Mouse (Mus musculus) forebrain, embryonic 11.5 days (tissue): ENCODE measurements around the gene Postn. TPM values are rescaled to one million over a fixed set of nuclear protein-coding genes. Genes with fewer than 3 reads are reported as not detected.

Experiments
- ATAC-seq: fragments of 200-750 bp; cut with Nextera tagmentation; replicated peaks from 2 replicates; pipeline ENCODE4 v1.8.0; 2017; ENCODE audit warnings: moderate TSS enrichment; ENCODE audit not compliant: low FRiP score
- DNase-seq: peaks from one replicate; pipeline ENCODE4 v3.0.0-alpha.2; 2017; ENCODE audit warnings: low spot score
- H3K27ac ChIP-seq: fragments of 300-500 bp; sonication (generic); 2 replicates; pipeline ENCODE4 v1.5.1; 2014; ENCODE audit warnings: low read depth, low read length
- H3K27me3 ChIP-seq: fragments of 300-500 bp; sonication (generic); 2 replicates; pipeline ENCODE4 v1.6.1; 2014; ENCODE audit warnings: mild to moderate bottlenecking, low read length, mixed read lengths; ENCODE audit not compliant: control insufficient read depth, insufficient read depth
- H3K36me3 ChIP-seq: fragments of 300-500 bp; sonication (generic); 2 replicates; pipeline ENCODE4 v1.6.1; 2014; ENCODE audit warnings: mild to moderate bottlenecking, low read length, moderate library complexity, mixed read lengths; ENCODE audit not compliant: control insufficient read depth, insufficient read depth
- H3K4me1 ChIP-seq: fragments of 300-500 bp; sonication (generic); replicated peaks from 2 replicates; pipeline ENCODE4 v1.6.1; 2014; ENCODE audit warnings: low read length, mixed read lengths; ENCODE audit not compliant: control insufficient read depth, insufficient read depth
- H3K4me2 ChIP-seq: fragments of 300-500 bp; sonication (generic); 2 replicates; pipeline ENCODE4 v1.6.1; 2014; ENCODE audit warnings: low read depth, mild to moderate bottlenecking, low read length, moderate library complexity, mixed read lengths; ENCODE audit not compliant: severe bottlenecking
- H3K4me3 ChIP-seq: fragments of 300-500 bp; sonication (generic); 2 replicates; pipeline ENCODE4 v1.5.1; 2014; ENCODE audit warnings: low read depth, low read length
- H3K9ac ChIP-seq: fragments of 300-500 bp; sonication (generic); 2 replicates; pipeline ENCODE4 v1.6.1; 2014; ENCODE audit warnings: low read length
- H3K9me3 ChIP-seq: fragments of 300-500 bp; sonication (generic); 2 replicates; pipeline ENCODE4 v1.6.1; 2016; ENCODE audit warnings: low read length, mixed read lengths; ENCODE audit not compliant: control insufficient read depth
- WGBS: fragments of 180-500 bp; shearing (Covaris S2); extraction: QIAGEN DNeasy Blood & Tissue Kit; methylation state at CpG from one replicate; pipeline ENCODE4 v1.1.7; 2014; 5-methylcytosine and 5-hydroxymethylcytosine counted together
- polyA plus RNA-seq: library from polyadenylated mRNA; unstranded; fragments of >200 nt; fragmentation: Nextera tagmentation; extraction: Ambion mirVana; gene quantifications from 2 replicates; pipeline ENCODE4 v1.2.1, GENCODE M21; 2014

Gene Postn
- polyA plus RNA-seq: 6.9 and 7.4 TPM in 2 replicates

DNA sequence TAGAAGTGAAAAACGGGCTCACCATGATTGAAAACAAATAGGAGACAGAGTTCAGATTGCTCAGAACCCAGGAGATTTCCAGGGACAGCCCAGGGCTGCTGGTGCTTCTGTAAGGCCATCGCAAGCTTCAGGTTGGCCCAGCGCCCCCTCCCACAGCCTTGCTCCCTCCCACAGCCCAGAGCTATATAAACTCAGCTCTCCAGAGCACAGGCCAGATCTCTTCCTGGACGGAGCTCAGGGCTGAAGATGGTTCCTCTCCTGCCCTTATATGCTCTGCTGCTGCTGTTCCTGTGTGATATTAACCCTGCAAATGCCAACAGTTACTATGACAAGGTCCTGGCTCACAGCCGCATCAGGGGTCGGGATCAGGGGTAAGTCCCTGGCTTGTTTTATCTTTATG lies at the start of gene Postn:
Postn (plus strand) TSS at position 213 of the 400 bp plus-strand sequence.
- 62% methylated on average over 6 of the region's 6 CpGs for WGBS
- Histone ChIP-seq H3K4me3 (no peak within 1 kb of the TSS), H3K36me3 (no peaks in the 10 kb centered on the region), H3K9me3 (no peaks in the 10 kb centered on the region), H3K9ac (no peak within 1 kb of the TSS), H3K4me1 (no peaks in the 10 kb centered on the region), H3K4me2 (no peak within 1 kb of the TSS), H3K27ac (no peak within 1 kb of the TSS), H3K27me3 (no peaks in the 10 kb centered on the region)
- DNase-seq (no peak), ATAC-seq (no peak)

DNA sequence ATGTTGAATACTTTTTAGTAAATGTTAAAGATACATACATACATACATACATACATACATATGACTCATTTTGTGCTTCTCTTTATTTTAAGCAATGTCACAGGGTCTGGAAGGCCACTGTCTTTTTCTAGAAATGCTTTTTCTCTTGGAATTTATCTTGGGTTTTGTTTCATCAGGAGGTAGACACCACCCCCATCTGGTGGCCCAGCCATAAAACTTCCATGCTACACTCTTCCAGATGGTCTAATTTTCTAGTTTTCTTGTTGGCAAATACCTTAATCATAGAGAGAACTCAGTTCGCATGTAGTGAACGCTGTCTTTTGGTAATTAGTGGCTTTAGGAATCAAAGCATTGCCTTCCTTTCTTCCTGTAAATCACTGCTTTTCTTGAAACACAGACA lies 46.9 kb upstream of the Postn start:
- no peaks in the 10 kb centered on the region for H3K9me3 ChIP-seq
- no peak overlapping the region for H3K4me2 ChIP-seq
- no peak overlapping the region for H3K27ac ChIP-seq
- H3K4me3 ChIP-seq: no peak overlapping the region
- no peaks in the 10 kb centered on the region for H3K4me1 ChIP-seq
- H3K9ac ChIP-seq: no peak overlapping the region
- ATAC-seq: no peak
- H3K36me3 ChIP-seq: no peaks in the 10 kb centered on the region
- DNase-seq: no peak
- 85% methylated on average over 2 of the region's 2 CpGs for WGBS
- H3K27me3 ChIP-seq: no peaks in the 10 kb centered on the region

DNA sequence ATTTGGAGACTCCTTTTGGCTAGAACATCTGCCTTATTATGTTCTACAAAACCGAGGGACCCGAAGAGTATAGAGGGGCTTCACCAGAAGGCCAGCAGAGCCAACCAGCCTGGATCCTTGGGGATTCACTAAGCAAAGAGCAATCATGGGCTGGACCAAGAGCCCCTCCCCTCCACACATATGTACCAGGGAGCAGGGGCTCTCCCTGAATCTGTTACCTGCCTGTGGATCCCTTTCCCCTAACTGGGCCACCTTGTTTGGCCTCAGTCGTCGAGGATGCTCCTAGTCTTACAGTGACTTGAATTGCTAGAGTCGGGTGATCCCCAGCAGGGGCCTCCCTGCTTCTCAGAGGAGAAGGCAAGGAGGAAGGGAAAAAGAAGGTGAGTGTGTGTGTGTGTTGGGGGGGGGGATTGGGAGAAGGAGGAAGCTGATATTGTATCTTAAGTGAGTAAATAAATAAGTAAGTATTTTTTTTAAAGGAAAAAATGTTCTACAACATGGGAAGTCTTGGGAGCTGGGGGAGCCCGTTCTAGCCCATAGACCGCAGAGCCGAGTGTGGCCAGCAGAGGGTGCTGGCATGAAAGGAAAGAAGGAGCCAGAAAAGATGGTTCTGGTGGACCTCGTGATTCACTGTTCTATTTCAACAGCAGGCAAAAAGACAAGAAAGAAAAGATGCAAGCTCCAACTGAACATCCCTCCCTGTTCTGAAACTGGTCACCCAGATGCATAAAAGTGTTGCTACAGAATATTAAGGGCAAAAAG lies 7.8 kb upstream of the Postn start:
- Histone ChIP-seq H3K9ac (no peak overlapping the region), H3K9me3 (no peaks in the 10 kb centered on the region), H3K4me3 (no peak overlapping the region), H3K4me1 (no peaks in the 10 kb centered on the region), H3K4me2 (no peak overlapping the region), H3K36me3 (no peaks in the 10 kb centered on the region), H3K27ac (no peak overlapping the region), H3K27me3 (no peaks in the 10 kb centered on the region)
- peak; percentile 68 for DNase-seq
- 33% methylated on average over 9 of the region's 9 CpGs for WGBS
- no peak; the same call in 1 of the 2 replicates for ATAC-seq

DNA sequence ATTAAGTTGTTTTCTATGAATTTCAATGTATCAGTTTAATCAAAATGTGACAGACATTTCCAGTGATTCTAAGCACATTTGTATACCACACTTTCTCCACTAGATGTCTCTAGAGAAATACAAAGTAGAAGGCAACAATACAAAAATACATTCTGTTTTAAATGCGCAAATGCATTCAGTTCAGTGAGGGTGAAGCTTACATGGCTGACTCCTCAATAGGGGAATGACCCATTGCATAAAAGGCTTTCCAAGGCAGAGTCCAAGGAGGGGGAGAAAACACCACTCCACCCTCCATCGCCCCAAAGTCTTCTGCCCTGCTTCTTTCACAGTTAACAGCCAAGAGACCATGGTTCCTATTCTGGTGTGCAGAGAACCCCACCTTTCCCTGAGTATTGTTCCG lies 3.3 kb upstream of the Postn start:
- H3K4me1 ChIP-seq: no peaks in the 10 kb centered on the region
- 70% methylated on average over 3 of the region's 3 CpGs for WGBS
- no peak overlapping the region for H3K4me3 ChIP-seq
- ATAC-seq (no peak), DNase-seq (no peak)
- H3K27me3 ChIP-seq: no peaks in the 10 kb centered on the region
- H3K36me3 ChIP-seq: no peaks in the 10 kb centered on the region
- H3K27ac ChIP-seq: no peak overlapping the region
- no peaks in the 10 kb centered on the region for H3K9me3 ChIP-seq
- no peak overlapping the region for H3K4me2 ChIP-seq
- no peak overlapping the region for H3K9ac ChIP-seq

DNA sequence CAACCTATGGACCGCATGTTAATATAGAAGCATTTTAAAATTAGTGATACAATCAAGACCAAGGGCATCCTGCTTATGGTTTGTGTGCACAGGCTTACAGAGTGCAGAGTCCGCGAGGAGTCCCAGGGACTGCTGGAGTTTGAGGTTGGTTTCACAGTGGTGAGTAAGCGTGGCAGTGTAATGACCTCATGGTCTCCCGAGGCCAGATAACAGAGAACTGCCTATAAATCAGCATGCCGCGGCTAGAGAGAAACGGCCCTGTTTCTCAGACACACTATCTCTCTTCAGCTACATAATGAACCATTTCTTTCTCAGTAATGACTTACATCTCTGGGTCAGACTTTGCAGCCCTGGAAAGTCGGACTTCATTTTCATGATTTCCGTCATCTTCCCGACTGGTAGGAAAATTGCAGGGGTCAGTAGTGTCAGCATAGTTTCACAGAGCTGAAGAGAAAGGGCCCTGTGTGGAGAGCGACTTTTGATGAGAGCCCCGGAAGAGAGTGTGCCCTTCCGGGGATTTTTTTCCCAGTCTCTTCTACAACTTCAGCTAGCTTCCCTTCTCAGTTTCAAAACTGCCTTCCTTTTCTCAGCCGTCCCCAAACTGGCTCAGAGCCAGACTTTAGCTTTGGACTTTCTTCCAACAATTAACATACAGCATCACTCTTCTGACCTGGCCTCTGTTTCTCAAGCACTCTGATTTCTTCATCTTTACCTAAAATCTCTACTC lies 2.3 kb upstream of the Postn start:
- Histone ChIP-seq H3K4me2 (no peak overlapping the region), H3K9me3 (no peaks in the 10 kb centered on the region), H3K36me3 (no peaks in the 10 kb centered on the region), H3K27me3 (no peaks in the 10 kb centered on the region), H3K4me3 (no peak overlapping the region), H3K4me1 (no peaks in the 10 kb centered on the region), H3K9ac (no peak overlapping the region), H3K27ac (no peak overlapping the region)
- 73% methylated on average over 15 of the region's 15 CpGs for WGBS
- DNase-seq (no peak), ATAC-seq (no peak)

DNA sequence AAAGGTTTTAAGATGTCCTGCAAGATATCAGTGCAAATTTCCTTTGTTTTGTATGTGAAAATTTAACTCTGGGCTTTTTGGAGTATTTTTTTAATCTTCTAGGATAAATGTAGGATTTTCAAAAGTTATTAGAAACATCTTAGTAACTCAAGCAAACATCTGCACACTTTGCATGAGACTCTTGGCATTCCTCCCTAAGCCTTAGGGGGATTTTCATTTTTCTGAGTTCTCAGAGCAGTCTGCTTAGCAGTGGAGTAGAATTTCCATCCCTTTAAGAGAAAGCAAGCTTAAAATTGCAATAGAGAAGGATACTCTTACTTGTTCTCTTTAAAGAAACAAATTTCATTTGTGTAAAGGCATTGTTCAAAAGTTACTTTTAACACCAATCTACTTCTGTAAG lies 747 bp downstream of the Postn start:
- Histone ChIP-seq H3K36me3 (no peaks in the 10 kb centered on the region), H3K9me3 (no peaks in the 10 kb centered on the region), H3K4me3 (no peak overlapping the region), H3K9ac (no peak overlapping the region), H3K4me1 (no peaks in the 10 kb centered on the region), H3K4me2 (no peak overlapping the region), H3K27ac (no peak overlapping the region), H3K27me3 (no peaks in the 10 kb centered on the region)
- ATAC-seq (no peak), DNase-seq (no peak)

DNA sequence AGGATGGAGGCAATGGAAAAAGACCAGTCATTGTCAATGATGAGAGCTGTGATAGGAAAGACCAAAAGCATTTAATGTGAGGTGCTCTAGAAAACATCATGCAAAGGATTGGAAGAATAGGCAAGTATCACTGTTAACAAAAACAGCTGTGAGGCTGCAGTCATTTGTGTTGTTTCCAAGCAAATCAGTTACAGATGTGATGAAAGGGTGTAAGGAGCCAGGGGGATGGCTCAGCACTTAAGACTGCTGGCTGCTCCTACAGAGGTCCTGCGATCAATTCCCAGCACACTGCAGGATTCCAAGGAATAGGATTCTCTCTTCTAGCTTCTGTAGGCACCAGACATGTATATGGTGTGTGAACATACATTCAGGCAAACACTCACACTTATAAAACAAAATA lies 10.1 kb downstream of the Postn start:
- DNase-seq (no peak), ATAC-seq (no peak)
- Histone ChIP-seq H3K9ac (no peak overlapping the region), H3K4me1 (no peaks in the 10 kb centered on the region), H3K4me3 (no peak overlapping the region), H3K36me3 (no peaks in the 10 kb centered on the region), H3K4me2 (no peak overlapping the region), H3K9me3 (no peaks in the 10 kb centered on the region), H3K27ac (no peak overlapping the region), H3K27me3 (no peaks in the 10 kb centered on the region)
- WGBS: 80% methylated on average over 1 of the region's 1 CpGs

DNA sequence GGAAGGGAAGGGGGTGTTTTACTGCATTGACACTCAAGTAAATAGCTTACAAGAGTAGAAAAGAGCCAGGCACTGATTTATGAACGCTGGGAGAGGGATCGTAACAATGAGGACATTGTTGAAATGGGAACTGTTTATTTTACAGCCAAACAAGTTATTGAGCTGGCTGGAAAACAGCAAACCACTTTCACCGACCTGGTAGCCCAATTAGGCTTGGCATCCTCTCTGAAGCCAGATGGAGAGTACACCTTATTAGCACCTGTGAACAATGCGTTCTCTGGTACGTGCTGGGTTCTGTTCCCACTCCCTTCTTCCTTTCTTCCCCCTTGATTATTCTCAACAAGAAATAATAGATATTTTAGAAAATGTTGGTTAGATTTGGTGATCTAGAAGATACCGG lies 11.7 kb downstream of the Postn start:
- no peak overlapping the region for H3K4me3 ChIP-seq
- no peak for DNase-seq
- no peak for ATAC-seq
- no peak overlapping the region for H3K9ac ChIP-seq
- H3K27me3 ChIP-seq: no peaks in the 10 kb centered on the region
- H3K4me1 ChIP-seq: no peaks in the 10 kb centered on the region
- H3K36me3 ChIP-seq: no peaks in the 10 kb centered on the region
- WGBS: 76% methylated on average over 6 of the region's 6 CpGs
- no peak overlapping the region for H3K27ac ChIP-seq
- no peaks in the 10 kb centered on the region for H3K9me3 ChIP-seq
- H3K4me2 ChIP-seq: no peak overlapping the region

DNA sequence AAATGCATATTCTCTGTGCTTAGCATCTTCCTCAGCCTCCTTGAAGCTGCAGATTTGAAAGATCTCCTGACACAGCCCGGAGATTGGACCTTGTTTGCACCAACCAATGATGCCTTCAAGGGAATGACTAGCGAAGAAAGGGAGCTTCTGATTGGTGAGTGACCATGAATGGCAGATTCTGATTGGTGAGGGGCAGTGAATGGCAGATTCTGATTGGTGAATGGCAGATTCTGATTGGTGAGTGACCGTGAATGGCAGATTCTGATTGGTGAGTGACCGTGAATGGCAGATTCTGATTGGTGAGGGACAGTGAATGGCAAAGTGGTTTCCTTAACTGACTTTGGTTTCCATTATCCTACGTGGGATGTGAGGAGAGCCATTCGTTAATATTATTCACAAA lies 15.1 kb downstream of the Postn start:
- Histone ChIP-seq H3K9ac (no peak overlapping the region), H3K4me1 (no peaks in the 10 kb centered on the region), H3K9me3 (no peaks in the 10 kb centered on the region), H3K27me3 (no peaks in the 10 kb centered on the region), H3K4me3 (no peak overlapping the region), H3K4me2 (no peak overlapping the region), H3K27ac (no peak overlapping the region), H3K36me3 (no peaks in the 10 kb centered on the region)
- ATAC-seq: no peak
- WGBS: 94% methylated on average over 6 of the region's 6 CpGs
- no peak for DNase-seq
